Mouse (Mus musculus) forebrain, embryonic 14.5 days (tissue): Measurements from ENCODE around the gene Clcn7. TPM values are rescaled to one million over a fixed set of nuclear protein-coding genes. Genes with fewer than 3 reads are reported as not detected.

Experiments used
- ATAC-seq: fragments of 200-750 bp; cut with Nextera tagmentation; 2 replicates; pipeline ENCODE4 v1.8.0; 2017; ENCODE audit warnings: mild to moderate bottlenecking, moderate library complexity
- DNase-seq: peaks from one replicate; pipeline ENCODE4 v3.0.0-alpha.2; 2015; ENCODE audit warnings: low spot score
- H3K27ac ChIP-seq: fragments of 300-500 bp; sonication (generic); 2 replicates; pipeline ENCODE4 v1.5.1; 2014; ENCODE audit warnings: low read depth, mild to moderate bottlenecking, control low read depth, low read length, moderate library complexity
- H3K27me3 ChIP-seq: fragments of 300-500 bp; sonication (generic); replicated peaks from 2 replicates; pipeline ENCODE4 v1.6.1; 2014; ENCODE audit warnings: low read length, control low read depth, mixed read lengths; ENCODE audit not compliant: control insufficient read depth, insufficient read depth
- H3K36me3 ChIP-seq: fragments of 300-500 bp; sonication (generic); 2 replicates; pipeline ENCODE4 v1.6.1; 2014; ENCODE audit warnings: low read length, control low read depth; ENCODE audit not compliant: control insufficient read depth, insufficient read depth
- H3K4me1 ChIP-seq: fragments of 300-500 bp; sonication (generic); 2 replicates; pipeline ENCODE4 v1.6.1; 2014; ENCODE audit warnings: antibody characterized with exemption, low read length, control low read depth; ENCODE audit not compliant: control insufficient read depth, insufficient read depth
- H3K4me2 ChIP-seq: fragments of 300-500 bp; sonication (generic); 2 replicates; pipeline ENCODE4 v1.6.1; 2014; ENCODE audit warnings: mild to moderate bottlenecking, control low read depth, low read length
- H3K4me3 ChIP-seq: fragments of 300-500 bp; sonication (generic); 2 replicates; pipeline ENCODE4 v1.5.1; 2014; ENCODE audit warnings: low read depth, low read length, control low read depth
- H3K9ac ChIP-seq: fragments of 300-500 bp; sonication (generic); 2 replicates; pipeline ENCODE4 v1.6.1; 2014; ENCODE audit warnings: mild to moderate bottlenecking, low read length, control low read depth, moderate library complexity
- H3K9me3 ChIP-seq: fragments of 300-500 bp; sonication (generic); replicated peaks from 2 replicates; pipeline ENCODE4 v1.6.1; 2016; ENCODE audit warnings: low read length, control low read depth, mixed read lengths; ENCODE audit not compliant: control insufficient read depth
- WGBS: fragments of 180-500 bp; shearing (Covaris S2); extraction: QIAGEN DNeasy Blood & Tissue Kit; methylation state at CpG from one replicate; pipeline ENCODE4 v1.1.7; 2014; 5-methylcytosine and 5-hydroxymethylcytosine counted together
- polyA plus RNA-seq: library from polyadenylated mRNA; unstranded; fragments of >200 nt; fragmentation: Nextera tagmentation; extraction: Ambion mirVana; gene quantifications from 2 replicates; pipeline ENCODE4 v1.2.1, GENCODE M21; 2014

Clcn7 gene
- polyA plus RNA-seq, 1 experiment from 2014 or later: 18.9 TPM

GRCm38 (mm10) chr17:25107786-25108185 is 25.4 kb upstream of the Clcn7 start:
- DNase-seq: no peak
- Histone ChIP-seq H3K4me2 (no peak overlapping the region), H3K9me3 (no peaks in the 10 kb centered on the region), H3K4me1 (no peaks in the 10 kb centered on the region), H3K27me3 (no peaks in the 10 kb centered on the region), H3K27ac (no peak overlapping the region), H3K36me3 (peaks cover 82% of the 10 kb centered on the region), H3K4me3 (no peak overlapping the region), H3K9ac (no peak overlapping the region)
- 96% methylated on average over 15 of the region's 16 CpGs for WGBS
- no peak for ATAC-seq

- H3K27ac ChIP-seq: no peak overlapping the region
- H3K36me3 ChIP-seq: peaks cover 65% of the 10 kb centered on the region
- H3K27me3 ChIP-seq: no peaks in the 10 kb centered on the region
- ATAC-seq: no peak
- H3K4me1 ChIP-seq: no peaks in the 10 kb centered on the region; the same call in 1 of the 2 replicates
- no peak overlapping the region for H3K9ac ChIP-seq
- H3K9me3 ChIP-seq: no peaks in the 10 kb centered on the region
- WGBS: 88% methylated on average over 2 of the region's 2 CpGs
- H3K4me3 ChIP-seq: no peak overlapping the region
- no peak overlapping the region for H3K4me2 ChIP-seq
- peak; percentile 13 for DNase-seq
These were observed 23.6 kb upstream of the Clcn7 start for GRCm38 (mm10) chr17:25109578-25109977.

- H3K27ac ChIP-seq: no peak overlapping the region
- DNase-seq (no peak), ATAC-seq (no peak)
- H3K4me1 ChIP-seq: peaks cover 6% of the 10 kb centered on the region
- no peak overlapping the region for H3K4me3 ChIP-seq
- WGBS: 97% methylated on average over 6 of the region's 6 CpGs
- no peak overlapping the region for H3K4me2 ChIP-seq
- H3K27me3 ChIP-seq: no peaks in the 10 kb centered on the region
- no peak overlapping the region for H3K9ac ChIP-seq
- peaks cover 56% of the 10 kb centered on the region for H3K36me3 ChIP-seq
- H3K9me3 ChIP-seq: no peaks in the 10 kb centered on the region
These were observed 22.6 kb upstream of the Clcn7 start for GRCm38 (mm10) chr17:25110590-25110989.

DNA sequence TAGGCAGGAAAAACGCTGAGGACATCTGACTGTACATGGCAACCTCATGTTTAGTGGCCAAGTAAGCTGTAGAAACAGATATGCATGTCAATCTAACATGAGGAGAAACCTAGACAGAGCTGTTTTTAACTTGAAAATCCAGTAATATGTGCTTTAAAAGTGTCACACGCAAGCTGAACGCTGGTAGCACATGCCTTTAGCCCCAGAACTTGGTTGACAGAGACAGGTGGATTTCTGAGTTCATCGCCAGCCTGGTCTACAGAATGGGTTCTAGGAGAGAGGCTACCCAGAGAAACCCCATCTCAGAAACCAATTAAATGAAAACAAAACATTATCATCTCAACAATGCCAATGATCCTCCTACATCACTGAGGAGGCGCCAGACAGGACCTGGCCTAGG is 22.0 kb upstream of the Clcn7 start:
- WGBS: 95% methylated on average over 5 of the region's 5 CpGs
- no peak overlapping the region for H3K27ac ChIP-seq
- no peak overlapping the region for H3K4me2 ChIP-seq
- no peaks in the 10 kb centered on the region for H3K9me3 ChIP-seq
- H3K4me1 ChIP-seq: peaks cover 6% of the 10 kb centered on the region
- DNase-seq (no peak), ATAC-seq (no peak)
- no peaks in the 10 kb centered on the region for H3K27me3 ChIP-seq
- H3K9ac ChIP-seq: no peak overlapping the region
- peaks cover 49% of the 10 kb centered on the region for H3K36me3 ChIP-seq
- no peak overlapping the region for H3K4me3 ChIP-seq

- 81% methylated on average over 8 of the region's 8 CpGs for WGBS
- Histone ChIP-seq H3K27ac (peak overlapping the region; percentile 18; the same call in 1 of the 2 replicates), H3K36me3 (peaks cover 43% of the 10 kb centered on the region), H3K9ac (no peak overlapping the region), H3K4me3 (no peak overlapping the region), H3K4me2 (no peak overlapping the region), H3K27me3 (no peaks in the 10 kb centered on the region), H3K9me3 (no peaks in the 10 kb centered on the region), H3K4me1 (peaks cover 6% of the 10 kb centered on the region)
- ATAC-seq: no peak
- DNase-seq: peak; percentile 35
These were observed 21.3 kb upstream of the Clcn7 start for GRCm38 (mm10) chr17:25111739-25112422.

- no peak overlapping the region for H3K4me2 ChIP-seq
- peaks cover 6% of the 10 kb centered on the region for H3K4me1 ChIP-seq
- H3K4me3 ChIP-seq: no peak overlapping the region
- no peaks in the 10 kb centered on the region for H3K27me3 ChIP-seq
- no peak for ATAC-seq
- no peak for DNase-seq
- no peak overlapping the region for H3K9ac ChIP-seq
- 81% methylated on average over 3 of the region's 3 CpGs for WGBS
- peaks cover 38% of the 10 kb centered on the region for H3K36me3 ChIP-seq
- H3K27ac ChIP-seq: peak overlapping the region; percentile 18; the same call in 1 of the 2 replicates
- no peaks in the 10 kb centered on the region for H3K9me3 ChIP-seq
These were observed 20.8 kb upstream of the Clcn7 start for GRCm38 (mm10) chr17:25112423-25112810.

DNA sequence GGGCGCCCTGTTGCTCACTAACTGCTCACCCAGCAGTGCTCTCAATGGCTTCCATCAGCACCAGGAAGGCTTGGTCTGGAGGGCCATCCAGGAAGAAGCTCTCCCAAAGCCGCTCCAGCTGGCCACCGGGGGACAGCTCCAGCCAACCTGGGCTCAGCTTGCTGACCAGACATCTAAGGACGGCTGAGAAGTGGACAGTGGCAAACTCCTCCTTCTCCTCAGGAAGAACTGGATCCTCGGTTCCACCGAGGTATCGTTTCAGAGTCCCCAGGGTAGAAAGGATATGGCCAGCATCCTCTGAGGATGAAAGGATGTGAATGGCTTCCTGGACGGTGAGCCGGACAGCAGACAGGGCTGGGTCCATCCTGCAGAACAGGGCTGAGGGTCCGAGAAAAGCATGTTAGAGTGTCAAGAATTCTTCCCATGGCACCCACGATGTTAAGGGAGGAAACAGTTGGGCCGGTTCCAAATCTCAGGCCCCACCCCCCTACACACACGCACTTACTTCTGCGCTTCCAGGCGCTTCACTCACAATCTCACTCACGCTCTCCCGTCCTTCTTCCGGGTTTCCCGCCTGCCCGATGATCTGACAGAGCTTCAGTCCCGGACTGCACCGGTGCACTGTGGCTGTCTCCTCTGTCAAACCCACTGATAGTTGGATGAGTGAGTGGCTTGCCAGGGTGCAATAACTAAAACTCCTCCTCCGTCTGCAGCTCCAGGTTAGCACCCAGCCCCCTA is 18.1 kb upstream of the Clcn7 start:
- no peaks in the 10 kb centered on the region for H3K9me3 ChIP-seq
- 11% methylated on average over 23 of the region's 23 CpGs for WGBS
- peaks cover 18% of the 10 kb centered on the region for H3K36me3 ChIP-seq
- ATAC-seq: peak; percentile 61
- H3K27me3 ChIP-seq: no peaks in the 10 kb centered on the region
- H3K27ac ChIP-seq: peak overlapping the region; percentile 88
- peak overlapping the region; percentile 60 for H3K4me3 ChIP-seq
- H3K9ac ChIP-seq: peak overlapping the region; percentile 82
- peak; percentile 51 for DNase-seq
- H3K4me2 ChIP-seq: peak overlapping the region; percentile 98
- H3K4me1 ChIP-seq: peaks cover 6% of the 10 kb centered on the region

DNA sequence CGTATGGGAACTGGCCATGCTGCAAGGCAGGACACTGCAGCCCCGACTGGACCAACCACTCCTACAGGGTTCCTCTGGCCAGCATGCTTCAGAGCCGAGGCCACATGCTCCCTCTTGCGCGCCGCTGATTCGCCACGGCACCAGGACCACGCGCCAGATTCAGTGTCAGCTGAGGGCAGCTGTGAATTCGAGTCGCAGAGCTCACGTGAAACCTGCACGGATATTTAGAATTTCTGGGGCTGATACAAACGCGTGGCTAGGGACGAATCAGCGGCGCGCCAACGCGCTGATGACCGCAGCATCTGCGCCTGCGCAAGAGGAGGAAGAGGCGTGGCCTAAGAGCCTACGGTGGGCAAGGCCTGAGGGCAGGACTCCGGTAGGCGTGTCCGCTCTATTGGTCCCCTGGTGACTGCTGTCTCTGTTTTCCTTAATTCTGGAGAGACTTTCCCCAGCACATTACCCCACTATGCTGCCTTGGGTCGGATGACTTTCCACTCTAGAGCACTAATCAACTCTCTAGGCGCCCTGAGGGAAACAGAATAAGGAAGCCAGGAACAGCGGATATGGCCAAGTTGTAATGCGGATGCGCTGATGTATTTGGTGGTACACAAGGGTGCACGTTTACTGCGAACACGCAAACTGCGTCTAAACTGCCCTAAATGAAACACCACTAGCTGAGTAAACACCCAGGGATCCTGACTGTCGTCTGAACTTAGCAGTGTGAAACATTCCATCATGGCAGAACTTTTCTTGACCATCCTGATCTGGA is 17.3 kb upstream of the Clcn7 start, which contains the start of gene Telo2:
Gene Telo2 (minus strand): TSS at position 304 of the 769 bp plus-strand sequence.
- H3K27me3 ChIP-seq: no peaks in the 10 kb centered on the region
- 5% methylated on average over 37 of the region's 40 CpGs for WGBS
- H3K4me2 ChIP-seq: peak within 1 kb of the TSS; percentile 98
- DNase-seq (peak; percentile 95), ATAC-seq (peak; percentile 94)
- H3K36me3 ChIP-seq: peaks cover 11% of the 10 kb centered on the region
- H3K9ac ChIP-seq: peak within 1 kb of the TSS; percentile 82
- peak within 1 kb of the TSS; percentile 60 for H3K4me3 ChIP-seq
- peak within 1 kb of the TSS; percentile 88 for H3K27ac ChIP-seq
- peaks cover 6% of the 10 kb centered on the region for H3K4me1 ChIP-seq
- H3K9me3 ChIP-seq: no peaks in the 10 kb centered on the region
